Mouse (Mus musculus): ENCODE results near the gene Actn4.

GRCm38 (mm10) chr7:28952786-28953185 lies 9.4 kb downstream of the Actn4 start:
- TF ChIP-seq CTCF (IDR thresholded peaks at IDR 0.05; ENCODE audit: extremely low read depth, insufficient read depth, insufficient read length, insufficient replicate concordance) = no peak
- no peak for TF ChIP-seq POLR2A (IDR thresholded peaks at IDR 0.05; ENCODE audit: low read depth, low read length)
